Mouse (Mus musculus) telencephalon, adult 2 months (tissue): ENCODE data around the gene Cyp11a1.
A peak's percentile ranks its signal among the peaks of the same experiment; 100 is the strongest.

Source experiments
- DNase-seq: peaks from one replicate; pipeline ENCODE4 v3.0.0-alpha.2; 2011; ENCODE audit warnings: low read depth, low spot score

Cyp11a1 gene

GRCm38 (mm10) chr9:58042391-58042790, 36.2 kb downstream of the Cyp11a1 start:
- no peak for DNase-seq

DNA sequence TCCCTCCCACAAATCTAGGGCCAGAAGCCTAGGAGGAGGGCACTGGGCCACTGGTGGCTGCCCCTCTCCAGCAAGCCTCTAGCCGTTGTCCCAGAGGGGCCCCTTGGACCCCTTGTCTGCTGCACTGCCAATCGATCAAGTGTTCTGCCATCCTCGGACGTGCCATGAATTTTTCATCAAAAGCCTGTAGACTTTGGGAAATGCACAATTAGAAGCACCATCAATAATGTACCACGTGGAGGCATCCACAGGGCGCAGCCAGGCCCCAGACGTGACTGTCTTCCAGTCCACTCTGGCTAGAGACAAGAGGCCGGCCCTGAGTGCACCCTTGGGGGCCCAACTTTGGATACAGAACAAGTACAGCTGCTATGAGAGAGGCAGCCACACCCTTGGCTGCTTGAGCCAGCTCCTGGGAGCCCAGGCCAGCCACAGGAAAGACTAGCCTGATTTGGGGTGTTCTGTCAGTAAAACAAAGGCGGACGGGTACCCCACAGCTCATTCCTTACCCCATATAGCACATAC, 37.3 kb downstream of the Cyp11a1 start:
- DNase-seq: no peak

- DNase-seq: no peak
Measured at GRCm38 (mm10) chr9:58044828-58045227, 38.6 kb downstream of the Cyp11a1 start.

- no peak for DNase-seq
Measured at GRCm38 (mm10) chr9:58045646-58046045, 39.4 kb downstream of the Cyp11a1 start.

- DNase-seq: no peak
Measured at GRCm38 (mm10) chr9:58047061-58047460, 40.9 kb downstream of the Cyp11a1 start.

DNA sequence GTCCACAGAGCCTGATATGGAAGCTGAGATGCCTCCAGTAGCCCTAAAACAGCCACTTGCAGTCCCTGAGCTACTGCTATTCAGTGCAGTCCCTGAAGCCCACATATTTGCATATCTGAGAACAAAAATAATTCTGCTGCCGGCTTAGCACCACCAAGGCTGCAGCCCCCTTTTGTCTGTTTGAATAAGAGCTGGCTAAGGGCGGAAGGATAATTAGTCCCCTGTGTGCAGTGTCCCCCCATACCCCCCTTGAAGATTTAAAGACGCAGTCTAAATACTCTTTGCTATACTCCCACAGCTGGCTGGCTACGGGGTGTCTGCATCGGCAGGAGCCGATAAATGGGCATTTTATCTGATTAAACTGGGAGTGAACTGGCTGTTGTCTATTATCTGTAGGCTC, 42.4 kb downstream of the Cyp11a1 start:
- no peak for DNase-seq

DNA sequence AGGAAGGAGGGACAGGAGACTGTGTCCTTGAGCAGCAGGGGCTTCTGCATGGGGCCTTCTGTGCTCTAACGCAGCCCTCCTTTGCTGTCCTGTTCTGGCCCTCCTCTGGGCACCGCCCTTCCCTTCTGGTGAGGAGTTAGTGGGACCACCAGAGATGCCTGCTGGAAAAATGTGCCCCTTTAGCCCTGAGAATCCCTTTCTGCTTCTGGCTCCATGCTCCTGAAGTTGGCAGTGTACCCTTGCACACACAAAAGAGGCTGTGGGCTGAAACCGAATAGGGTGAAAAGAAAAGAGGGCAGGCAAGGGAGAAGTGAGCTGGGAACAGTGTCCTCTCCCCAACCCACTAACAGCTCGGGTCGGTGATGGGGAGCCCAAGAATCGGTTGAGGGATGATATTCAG, 43.0 kb downstream of the Cyp11a1 start:
- DNase-seq: no peak

DNA sequence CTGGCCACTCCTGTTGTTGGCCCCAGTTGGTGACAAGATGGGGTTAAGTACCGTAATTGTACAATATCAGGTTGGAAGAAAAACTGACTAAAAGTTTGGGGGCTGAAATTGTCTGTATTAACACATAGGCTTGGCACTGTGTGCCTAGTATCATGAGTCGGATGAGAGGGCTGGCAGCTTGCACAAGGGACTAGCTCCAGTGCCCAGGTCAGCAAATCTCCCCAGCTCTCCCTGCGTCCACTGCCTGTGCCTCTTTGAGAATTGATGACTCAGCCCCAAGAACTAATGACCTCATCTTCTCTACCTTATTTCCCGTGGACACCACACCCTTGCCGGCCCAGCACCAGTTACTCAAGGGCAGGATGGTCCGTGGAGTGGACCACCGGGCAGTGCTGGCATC, 43.6 kb downstream of the Cyp11a1 start:
- DNase-seq: no peak

DNA sequence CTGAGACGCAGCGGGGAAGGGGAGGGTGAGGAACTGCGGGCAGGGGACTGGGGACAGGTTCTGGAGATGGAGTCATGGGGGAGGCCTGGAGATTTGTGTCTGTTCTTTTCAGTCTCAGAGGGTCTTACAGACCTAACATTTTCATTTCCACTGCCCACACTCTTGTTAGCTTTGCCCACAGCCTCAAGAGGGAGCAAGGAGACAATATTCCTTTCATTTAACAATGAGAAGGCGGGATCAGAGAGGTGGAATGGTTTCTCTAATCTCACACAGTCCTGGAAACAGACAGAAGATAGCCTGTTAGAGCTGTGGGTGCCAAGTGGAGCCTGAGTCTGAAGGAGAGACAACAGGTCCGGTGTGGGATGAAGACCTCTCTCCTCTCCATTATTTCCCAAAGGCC, 45.7 kb downstream of the Cyp11a1 start:
- DNase-seq: no peak

DNA sequence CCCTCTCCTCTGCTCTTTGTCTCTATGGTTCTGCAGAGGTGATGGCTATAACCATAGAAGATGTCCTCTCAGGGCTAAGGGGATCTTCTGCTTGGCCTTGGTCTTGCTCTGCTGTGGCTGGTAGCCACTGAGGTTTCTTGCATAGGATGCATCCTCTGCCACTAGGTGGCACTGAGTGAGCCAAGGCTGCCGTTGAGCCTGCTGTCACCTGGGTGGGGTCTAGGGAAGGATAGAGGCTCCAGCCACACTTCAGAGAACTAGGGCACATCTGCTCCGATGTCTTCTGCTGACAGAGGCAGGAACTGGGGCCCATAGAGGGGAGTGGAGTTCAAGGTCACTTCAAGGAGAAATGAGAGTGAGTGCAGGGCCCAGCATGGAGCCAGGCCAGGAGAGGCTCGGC, 46.9 kb downstream of the Cyp11a1 start:
- no peak for DNase-seq

DNA sequence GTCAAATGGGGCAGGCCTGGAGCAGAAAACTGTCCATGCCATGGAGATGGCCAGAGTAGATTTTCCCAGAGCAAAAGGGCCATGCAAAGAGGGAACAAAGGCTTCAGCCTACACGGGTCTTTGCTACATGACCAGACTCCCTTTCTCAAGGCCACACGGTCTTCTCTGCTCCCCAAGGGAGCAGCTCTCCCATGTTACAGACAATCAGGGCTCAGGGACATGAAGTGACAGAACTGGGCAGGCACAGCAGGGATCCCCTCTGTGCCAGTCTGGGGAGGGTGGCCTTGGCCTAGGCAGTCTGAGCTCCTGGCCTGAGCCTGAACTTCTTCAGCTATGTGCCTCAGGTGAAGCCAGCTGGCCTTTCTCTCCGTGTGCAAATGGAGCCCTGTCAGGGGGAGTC, 47.3 kb downstream of the Cyp11a1 start:
- no peak for DNase-seq

DNA sequence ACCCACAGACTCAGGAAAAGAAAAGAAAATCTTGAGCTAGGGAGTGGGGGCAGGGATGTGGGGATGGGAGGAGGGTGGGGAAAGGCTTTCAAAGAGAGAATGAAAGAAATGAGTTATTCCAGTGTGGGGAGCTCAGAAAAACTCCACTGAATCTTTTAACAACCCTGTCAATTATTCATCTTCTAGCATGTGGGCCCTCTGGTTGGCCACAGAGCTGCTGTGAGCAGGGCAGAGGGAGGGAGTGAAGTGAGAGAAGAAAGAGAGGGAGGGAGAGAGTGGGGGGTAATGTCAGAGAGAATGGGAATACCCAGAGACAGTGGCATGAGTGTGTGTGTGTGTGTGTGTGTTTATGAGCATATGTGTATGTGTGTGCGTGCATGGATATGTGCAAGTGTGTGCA, 47.8 kb downstream of the Cyp11a1 start:
- no peak for DNase-seq

DNA sequence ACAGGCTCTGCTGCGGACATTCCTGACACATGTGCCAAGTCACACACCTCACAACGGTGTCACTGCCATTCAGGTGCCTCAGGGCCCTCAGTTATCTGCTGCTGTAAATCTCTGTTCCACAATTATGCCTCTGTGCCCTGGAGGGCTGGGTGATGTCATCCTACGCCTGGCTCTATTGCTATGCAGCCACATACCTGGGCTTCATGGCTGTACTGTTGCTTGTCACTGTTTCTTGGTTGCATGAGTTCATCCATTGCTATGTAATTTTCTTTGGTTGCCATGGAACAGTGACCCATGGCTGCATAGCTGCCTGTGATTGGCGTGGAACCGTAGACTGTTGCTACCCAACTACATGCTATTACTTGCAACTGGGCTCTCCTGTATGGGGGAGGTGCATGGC, 49.5 kb downstream of the Cyp11a1 start:
- DNase-seq: no peak

- no peak for DNase-seq
Measured at GRCm38 (mm10) chr9:58059920-58060319, 53.7 kb downstream of the Cyp11a1 start.

- DNase-seq: no peak
Measured at GRCm38 (mm10) chr9:58060677-58061667, 54.8 kb downstream of the Cyp11a1 start.

DNA sequence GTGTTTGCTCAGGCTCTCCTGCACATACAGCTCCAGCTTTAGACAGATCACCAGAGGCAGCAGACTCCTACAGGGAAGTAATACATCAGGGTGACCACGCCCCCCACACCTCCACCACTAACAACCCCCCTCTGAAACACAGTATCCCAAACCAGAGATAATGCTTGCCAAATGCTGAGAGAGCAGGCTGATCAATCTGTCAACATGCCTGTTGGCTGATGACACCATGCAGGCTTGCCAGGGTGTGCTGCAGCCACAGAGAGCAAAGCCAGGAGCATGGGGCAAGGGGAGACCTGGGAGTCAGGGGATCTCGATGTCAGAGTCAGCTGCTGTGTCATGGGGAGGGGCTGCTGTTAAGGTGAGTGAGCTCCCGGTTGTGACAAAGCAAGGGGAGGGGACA, 57.3 kb downstream of the Cyp11a1 start, which contains the start of gene Stra6:
Gene Stra6, plus strand, starts transcription at position 258 of the 400 bp plus-strand sequence.
- no peak for DNase-seq

DNA sequence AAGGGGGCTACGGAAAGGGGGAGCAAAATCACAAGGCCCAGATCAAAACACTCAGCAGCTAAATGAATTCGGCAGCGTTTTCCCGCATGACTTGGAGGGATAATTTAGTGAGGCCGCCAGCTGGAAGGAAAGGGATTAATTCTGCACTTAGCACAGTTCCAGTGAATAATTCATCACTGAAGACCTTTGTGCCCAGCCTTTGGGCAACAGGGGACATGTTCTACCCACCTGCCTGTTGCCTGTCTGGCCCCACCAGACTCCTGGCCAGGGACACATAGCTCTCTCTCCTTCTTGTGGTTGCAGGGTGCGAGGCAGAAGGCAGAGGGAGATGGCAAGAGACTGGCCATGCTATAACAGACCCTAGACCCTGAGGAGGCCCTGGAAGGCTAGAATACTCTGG, 59.3 kb downstream of the Cyp11a1 start:
- DNase-seq: no peak

- no peak for DNase-seq
Measured at GRCm38 (mm10) chr9:58065977-58066730, 59.9 kb downstream of the Cyp11a1 start.

GRCm38 (mm10) chr9:58066731-58067095, 60.5 kb downstream of the Cyp11a1 start:
- DNase-seq: peak; percentile 89

DNA sequence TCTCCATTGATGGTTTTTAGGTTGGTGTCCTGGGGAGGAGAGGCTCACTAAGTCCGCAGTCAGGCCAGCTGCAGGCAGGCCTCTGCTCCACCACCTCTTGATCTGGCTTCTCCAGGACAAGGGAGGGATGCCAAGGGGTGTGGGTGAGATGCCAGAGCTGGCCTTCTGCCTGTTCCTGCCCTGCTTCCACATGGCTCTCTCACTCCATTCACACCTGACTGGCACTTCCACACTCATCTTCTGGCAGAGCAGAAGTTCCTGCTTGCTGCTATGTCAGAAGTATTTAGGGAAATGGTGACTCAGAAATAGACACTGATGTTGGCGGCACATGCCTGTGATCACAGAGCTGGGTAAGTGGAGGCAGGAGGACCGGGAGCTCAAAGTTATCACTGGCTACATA, 61.3 kb downstream of the Cyp11a1 start:
- peak; percentile 58 for DNase-seq

GRCm38 (mm10) chr9:58074561-58074960, 68.3 kb downstream of the Cyp11a1 start:
- DNase-seq: no peak
